Mouse (Mus musculus): ENCODE measurements around the gene Mymx.

- TF ChIP-seq CTCF (IDR thresholded peaks at IDR 0.05; ENCODE audit: extremely low read depth, insufficient read length, insufficient replicate concordance, low read depth, low read length) (no peak), POLR2A (IDR thresholded peaks at IDR 0.05; ENCODE audit: low read depth, low read length) (no peak)
Observed at GRCm38 (mm10) chr17:45634033-45634432, 32.1 kb upstream of the Mymx start.

Data from small intestine, adult 2 months (tissue).